Mouse (Mus musculus): ENCODE results near the gene Brd4.

- TF ChIP-seq CTCF (IDR thresholded peaks at IDR 0.05; ENCODE audit: borderline replicate concordance, insufficient read depth, low read length), result no peak
- TF ChIP-seq POLR2A (IDR thresholded peaks at IDR 0.05; ENCODE audit: low read depth, low read length), result no peak
Measured at GRCm38 (mm10) chr17:32258869-32259268, 25.7 kb downstream of the Brd4 start.

Measured in embryonic fibroblast, embryonic 13.5 days (primary cell).